Mouse (Mus musculus): ENCODE results near the gene Chrna9. TPM values are rescaled to one million over a fixed set of nuclear protein-coding genes. Genes with fewer than 3 reads are reported as not detected.

Gene Chrna9
- total and polyA plus RNA-seq, 2 experiments from 2014 or later: 6.9 TPM; not detected in 1

- Histone ChIP-seq H3K9ac (replicated peaks; ENCODE audit: low read depth, low read length) (no peak overlapping the region), H3K4me1 (ENCODE audit: control insufficient read depth, insufficient read depth) (no peaks in the 10 kb centered on the region), H3K36me3 (replicated peaks; ENCODE audit: control insufficient read depth, insufficient read depth, low read length) (no peaks in the 10 kb centered on the region), H3K27ac (ENCODE audit: low read depth) (peak overlapping the region; percentile 55; the same call in 1 of the 2 replicates), H3K27me3 (ENCODE audit: control insufficient read depth, insufficient read depth, low read length) (no peaks in the 10 kb centered on the region), H3K4me3 (ENCODE audit: low read depth, low read length) (no peak overlapping the region; the same call in 1 of the 2 replicates), H3K4me2 (ENCODE audit: low read depth, low read length) (no peak overlapping the region), H3K9me3 (replicated peaks; ENCODE audit: control insufficient read depth, low read length) (0 out of 2 replicates have a peak, but pooled peaks cover 5% of the 10 kb centered on the region)
- TF ChIP-seq EP300 (IDR thresholded peaks at IDR 0.05; ENCODE audit: low read depth) (no peak), CTCF (IDR thresholded peaks at IDR 0.05; ENCODE audit: low read depth) (no peak)
- ATAC-seq (ENCODE audit: insufficient read depth, low read depth) (no peak), DNase-seq (ENCODE audit: low spot score) (no peak)
- 63% methylated on average over 4 of the region's 4 CpGs for WGBS
Observed at GRCm38 (mm10) chr5:65910398-65910797, 24.3 kb upstream of the Chrna9 start.

- ATAC-seq (ENCODE audit: insufficient read depth, low read depth) (no peak), DNase-seq (ENCODE audit: low spot score) (no peak)
- no peak for TF ChIP-seq CTCF (IDR thresholded peaks at IDR 0.05; ENCODE audit: low read depth)
- TF ChIP-seq EP300 (IDR thresholded peaks at IDR 0.05; ENCODE audit: low read depth): no peak
- H3K36me3 ChIP-seq (replicated peaks; ENCODE audit: control insufficient read depth, insufficient read depth, low read length): no peaks in the 10 kb centered on the region
- no peak overlapping the region; the same call in 1 of the 2 replicates for H3K4me3 ChIP-seq (ENCODE audit: low read depth, low read length)
- no peaks in the 10 kb centered on the region for H3K9me3 ChIP-seq (replicated peaks; ENCODE audit: control insufficient read depth, low read length)
- H3K27ac ChIP-seq (ENCODE audit: low read depth): no peak overlapping the region; the same call in 1 of the 2 replicates
- H3K27me3 ChIP-seq (ENCODE audit: control insufficient read depth, insufficient read depth, low read length): no peaks in the 10 kb centered on the region
- H3K9ac ChIP-seq (replicated peaks; ENCODE audit: low read depth, low read length): no peak overlapping the region; the same call in 1 of the 2 replicates
- H3K4me2 ChIP-seq (ENCODE audit: low read depth, low read length): no peak overlapping the region; the same call in 1 of the 2 replicates
- H3K4me1 ChIP-seq (ENCODE audit: control insufficient read depth, insufficient read depth): no peaks in the 10 kb centered on the region
- WGBS: 63% methylated on average over 7 of the region's 7 CpGs
Observed at GRCm38 (mm10) chr5:65911676-65912075, 23.0 kb upstream of the Chrna9 start.

GRCm38 (mm10) chr5:65912201-65912600, 22.5 kb upstream of the Chrna9 start:
- Histone ChIP-seq H3K4me2 (ENCODE audit: low read depth, low read length) (no peak overlapping the region; the same call in 1 of the 2 replicates), H3K36me3 (replicated peaks; ENCODE audit: control insufficient read depth, insufficient read depth, low read length) (no peaks in the 10 kb centered on the region), H3K27ac (ENCODE audit: low read depth) (no peak overlapping the region), H3K4me3 (ENCODE audit: low read depth, low read length) (no peak overlapping the region; the same call in 1 of the 2 replicates), H3K9me3 (replicated peaks; ENCODE audit: control insufficient read depth, low read length) (no peaks in the 10 kb centered on the region), H3K27me3 (ENCODE audit: control insufficient read depth, insufficient read depth, low read length) (no peaks in the 10 kb centered on the region), H3K4me1 (ENCODE audit: control insufficient read depth, insufficient read depth) (no peaks in the 10 kb centered on the region), H3K9ac (replicated peaks; ENCODE audit: low read depth, low read length) (no peak overlapping the region)
- ATAC-seq (ENCODE audit: insufficient read depth, low read depth) (no peak), DNase-seq (ENCODE audit: low spot score) (no peak)
- TF ChIP-seq CTCF (IDR thresholded peaks at IDR 0.05; ENCODE audit: low read depth): no peak
- no peak for TF ChIP-seq EP300 (IDR thresholded peaks at IDR 0.05; ENCODE audit: low read depth)
- WGBS: 74% methylated on average over 5 of the region's 5 CpGs

GRCm38 (mm10) chr5:65913126-65913525, 21.6 kb upstream of the Chrna9 start:
- TF ChIP-seq EP300 (IDR thresholded peaks at IDR 0.05; ENCODE audit: low read depth): no peak
- no peak for TF ChIP-seq CTCF (IDR thresholded peaks at IDR 0.05; ENCODE audit: low read depth)
- H3K27me3 ChIP-seq (ENCODE audit: control insufficient read depth, insufficient read depth, low read length): no peaks in the 10 kb centered on the region
- 90% methylated on average over 9 of the region's 9 CpGs for WGBS
- no peak overlapping the region for H3K27ac ChIP-seq (ENCODE audit: low read depth)
- no peaks in the 10 kb centered on the region for H3K4me1 ChIP-seq (ENCODE audit: control insufficient read depth, insufficient read depth)
- H3K4me2 ChIP-seq (ENCODE audit: low read depth, low read length): no peak overlapping the region
- no peak for DNase-seq (ENCODE audit: low spot score)
- no peak overlapping the region for H3K9ac ChIP-seq (replicated peaks; ENCODE audit: low read depth, low read length)
- no peak overlapping the region for H3K4me3 ChIP-seq (ENCODE audit: low read depth, low read length)
- no peaks in the 10 kb centered on the region for H3K36me3 ChIP-seq (replicated peaks; ENCODE audit: control insufficient read depth, insufficient read depth, low read length)
- ATAC-seq (ENCODE audit: insufficient read depth, low read depth): no peak
- H3K9me3 ChIP-seq (replicated peaks; ENCODE audit: control insufficient read depth, low read length): no peaks in the 10 kb centered on the region

- Histone ChIP-seq H3K9me3 (replicated peaks; ENCODE audit: control insufficient read depth, low read length) (no peaks in the 10 kb centered on the region), H3K36me3 (replicated peaks; ENCODE audit: control insufficient read depth, insufficient read depth, low read length) (no peaks in the 10 kb centered on the region), H3K27me3 (ENCODE audit: control insufficient read depth, insufficient read depth, low read length) (no peaks in the 10 kb centered on the region), H3K27ac (ENCODE audit: low read depth) (no peak overlapping the region), H3K9ac (replicated peaks; ENCODE audit: low read depth, low read length) (no peak overlapping the region), H3K4me3 (ENCODE audit: low read depth, low read length) (no peak overlapping the region), H3K4me1 (ENCODE audit: control insufficient read depth, insufficient read depth) (no peaks in the 10 kb centered on the region), H3K4me2 (ENCODE audit: low read depth, low read length) (no peak overlapping the region)
- WGBS: 90% methylated on average over 7 of the region's 7 CpGs
- ATAC-seq (ENCODE audit: insufficient read depth, low read depth) (no peak), DNase-seq (ENCODE audit: low spot score) (no peak)
- no peak for TF ChIP-seq EP300 (IDR thresholded peaks at IDR 0.05; ENCODE audit: low read depth)
- no peak for TF ChIP-seq CTCF (IDR thresholded peaks at IDR 0.05; ENCODE audit: low read depth)
Observed at GRCm38 (mm10) chr5:65914342-65914741, 20.4 kb upstream of the Chrna9 start.

- DNase-seq (ENCODE audit: low spot score) (no peak), ATAC-seq (ENCODE audit: insufficient read depth, low read depth) (no peak)
- no peaks in the 10 kb centered on the region for H3K27me3 ChIP-seq (ENCODE audit: control insufficient read depth, insufficient read depth, low read length)
- no peak for TF ChIP-seq EP300 (IDR thresholded peaks at IDR 0.05; ENCODE audit: low read depth)
- no peak for TF ChIP-seq CTCF (IDR thresholded peaks at IDR 0.05; ENCODE audit: low read depth)
- WGBS: 87% methylated on average over 5 of the region's 5 CpGs
- H3K27ac ChIP-seq (ENCODE audit: low read depth): no peak overlapping the region
- H3K9ac ChIP-seq (replicated peaks; ENCODE audit: low read depth, low read length): no peak overlapping the region
- no peak overlapping the region for H3K4me2 ChIP-seq (ENCODE audit: low read depth, low read length)
- H3K4me1 ChIP-seq (ENCODE audit: control insufficient read depth, insufficient read depth): no peaks in the 10 kb centered on the region
- H3K4me3 ChIP-seq (ENCODE audit: low read depth, low read length): no peak overlapping the region
- H3K9me3 ChIP-seq (replicated peaks; ENCODE audit: control insufficient read depth, low read length): no peaks in the 10 kb centered on the region
- H3K36me3 ChIP-seq (replicated peaks; ENCODE audit: control insufficient read depth, insufficient read depth, low read length): no peaks in the 10 kb centered on the region
Observed at GRCm38 (mm10) chr5:65916930-65917329, 17.8 kb upstream of the Chrna9 start.
